Mouse (Mus musculus): ENCODE results near the gene Fer. TPM values are rescaled to one million over a fixed set of nuclear protein-coding genes. Genes with fewer than 3 reads are reported as not detected.
A peak's percentile ranks its signal among the peaks of the same experiment; 100 is the strongest.
"Not testable (repeated sequence)": the region's sequence is repeated elsewhere in the genome, so short reads cannot be mapped to it uniquely, and the experiment has no call there.

The Fer gene
- polyA plus RNA-seq, 1 experiment from 2014 or later, result 33.8 TPM

- H3K27me3 ChIP-seq, result no peaks in the 10 kb centered on the region
- no peak for ATAC-seq (ENCODE audit: low FRiP score, low read depth)
- H3K4me1 ChIP-seq (replicated peaks), result no peaks in the 10 kb centered on the region
- no peak overlapping the region for H3K4me2 ChIP-seq
- H3K9ac ChIP-seq, result no peak overlapping the region
- no peak overlapping the region for H3K4me3 ChIP-seq
- no peaks in the 10 kb centered on the region for H3K36me3 ChIP-seq
- 90% methylated on average over 1 of the region's 1 CpGs for WGBS
- no peaks in the 10 kb centered on the region for H3K9me3 ChIP-seq
- H3K27ac ChIP-seq (replicated peaks), result no peak overlapping the region
Observed at GRCm38 (mm10) chr17:63842226-63842625, 20.6 kb upstream of the Fer start.

- H3K4me2 ChIP-seq, result no peak overlapping the region
- WGBS, result 83% methylated on average over 5 of the region's 5 CpGs
- H3K9ac ChIP-seq, result no peak overlapping the region
- H3K9me3 ChIP-seq, result no peaks in the 10 kb centered on the region
- no peaks in the 10 kb centered on the region for H3K36me3 ChIP-seq
- H3K4me1 ChIP-seq (replicated peaks), result peaks cover 8% of the 10 kb centered on the region
- H3K4me3 ChIP-seq, result no peak overlapping the region
- H3K27me3 ChIP-seq, result no peaks in the 10 kb centered on the region
- H3K27ac ChIP-seq (replicated peaks), result no peak overlapping the region
- no peak for ATAC-seq (ENCODE audit: low FRiP score, low read depth)
Observed at GRCm38 (mm10) chr17:63844936-63845335, 17.9 kb upstream of the Fer start.

GRCm38 (mm10) chr17:63845766-63846165 lies 17.1 kb upstream of the Fer start:
- H3K27ac ChIP-seq (replicated peaks); H3K36me3 ChIP-seq; ATAC-seq (ENCODE audit: low FRiP score, low read depth); H3K9ac ChIP-seq; H3K4me1 ChIP-seq (replicated peaks); H3K4me3 ChIP-seq; H3K9me3 ChIP-seq; H3K27me3 ChIP-seq; H3K4me2 ChIP-seq: not testable (repeated sequence)
- 92% methylated on average over 3 of the region's 3 CpGs for WGBS

GRCm38 (mm10) chr17:63849151-63849550 lies 13.7 kb upstream of the Fer start:
- WGBS, result 7% methylated on average over 6 of the region's 6 CpGs
- Histone ChIP-seq H3K36me3 (no peaks in the 10 kb centered on the region), H3K4me3 (peak overlapping the region; percentile 56), H3K4me2 (peak overlapping the region; percentile 58), H3K27me3 (no peaks in the 10 kb centered on the region), H3K4me1 (replicated peaks) (peaks cover 8% of the 10 kb centered on the region), H3K9ac (peak overlapping the region; percentile 57), H3K9me3 (no peaks in the 10 kb centered on the region), H3K27ac (replicated peaks) (peak overlapping the region; percentile 64)
- no peak; the same call in 1 of the 2 replicates for ATAC-seq (ENCODE audit: low FRiP score, low read depth)

- WGBS, result under 1% methylated on average over 22 of the region's 22 CpGs
- peak overlapping the region; percentile 56 for H3K4me3 ChIP-seq
- H3K27ac ChIP-seq (replicated peaks), result peak overlapping the region; percentile 64
- H3K36me3 ChIP-seq, result no peaks in the 10 kb centered on the region
- ATAC-seq (ENCODE audit: low FRiP score, low read depth), result peak; percentile 99
- H3K9ac ChIP-seq, result peak overlapping the region; percentile 57
- H3K4me2 ChIP-seq, result peak overlapping the region; percentile 58
- H3K4me1 ChIP-seq (replicated peaks), result peaks cover 8% of the 10 kb centered on the region
- H3K9me3 ChIP-seq, result no peaks in the 10 kb centered on the region
- H3K27me3 ChIP-seq, result no peaks in the 10 kb centered on the region
Observed at GRCm38 (mm10) chr17:63849566-63849965, 13.3 kb upstream of the Fer start.

GRCm38 (mm10) chr17:63850016-63850415 lies 12.8 kb upstream of the Fer start:
- peak overlapping the region; percentile 58 for H3K4me2 ChIP-seq
- peak overlapping the region; percentile 56 for H3K4me3 ChIP-seq
- no peak overlapping the region for H3K9ac ChIP-seq
- no peaks in the 10 kb centered on the region for H3K9me3 ChIP-seq
- WGBS, result 88% methylated on average over 9 of the region's 9 CpGs
- 0 out of 2 replicates have a peak, but pooled peaks have one; percentile 10 for ATAC-seq (ENCODE audit: low FRiP score, low read depth)
- H3K36me3 ChIP-seq, result no peaks in the 10 kb centered on the region
- peaks cover 8% of the 10 kb centered on the region for H3K4me1 ChIP-seq (replicated peaks)
- no peaks in the 10 kb centered on the region for H3K27me3 ChIP-seq
- H3K27ac ChIP-seq (replicated peaks), result no peak overlapping the region

GRCm38 (mm10) chr17:63857023-63857544 lies 5.8 kb upstream of the Fer start:
- no peak overlapping the region for H3K4me2 ChIP-seq
- no peaks in the 10 kb centered on the region for H3K36me3 ChIP-seq
- no peaks in the 10 kb centered on the region for H3K9me3 ChIP-seq
- no peaks in the 10 kb centered on the region for H3K27me3 ChIP-seq
- WGBS, result 89% methylated on average over 7 of the region's 7 CpGs
- H3K9ac ChIP-seq, result no peak overlapping the region
- H3K4me1 ChIP-seq (replicated peaks), result no peaks in the 10 kb centered on the region
- H3K27ac ChIP-seq (replicated peaks), result no peak overlapping the region
- H3K4me3 ChIP-seq, result no peak overlapping the region
- ATAC-seq (ENCODE audit: low FRiP score, low read depth), result no peak

- Histone ChIP-seq H3K27ac (replicated peaks) (no peak overlapping the region), H3K27me3 (no peaks in the 10 kb centered on the region), H3K4me2 (no peak overlapping the region), H3K9ac (no peak overlapping the region), H3K9me3 (no peaks in the 10 kb centered on the region), H3K36me3 (no peaks in the 10 kb centered on the region), H3K4me1 (replicated peaks) (peaks cover 16% of the 10 kb centered on the region), H3K4me3 (no peak overlapping the region)
- no peak for ATAC-seq (ENCODE audit: low FRiP score, low read depth)
- 53% methylated on average over 4 of the region's 4 CpGs for WGBS
Observed at GRCm38 (mm10) chr17:63860988-63861387, 1.9 kb upstream of the Fer start.

- 74% methylated on average over 3 of the region's 3 CpGs for WGBS
- peaks cover 16% of the 10 kb centered on the region for H3K4me1 ChIP-seq (replicated peaks)
- no peak overlapping the region for H3K4me3 ChIP-seq
- H3K4me2 ChIP-seq, result peak overlapping the region; percentile 89
- H3K27ac ChIP-seq (replicated peaks), result no peak overlapping the region
- no peak overlapping the region for H3K9ac ChIP-seq
- no peaks in the 10 kb centered on the region for H3K27me3 ChIP-seq
- H3K9me3 ChIP-seq, result no peaks in the 10 kb centered on the region
- H3K36me3 ChIP-seq, result no peaks in the 10 kb centered on the region
- no peak for ATAC-seq (ENCODE audit: low FRiP score, low read depth)
Observed at GRCm38 (mm10) chr17:63862399-63862798, 463 bp upstream of the Fer start.

GRCm38 (mm10) chr17:63863647-63864149 lies 836 bp downstream of the Fer start, which contains the start of gene A930002H24Rik:
Gene A930002H24Rik, minus strand, starts transcription at chr17:63863791.
- peak within 1 kb of the TSS; percentile 97 for H3K27ac ChIP-seq (replicated peaks)
- under 1% methylated on average over 54 of the region's 55 CpGs for WGBS
- H3K4me1 ChIP-seq (replicated peaks), result peaks cover 16% of the 10 kb centered on the region
- no peaks in the 10 kb centered on the region for H3K36me3 ChIP-seq
- H3K4me3 ChIP-seq, result peak within 1 kb of the TSS; percentile 98
- peak within 1 kb of the TSS; percentile 97 for H3K9ac ChIP-seq
- H3K4me2 ChIP-seq, result peak within 1 kb of the TSS; percentile 89
- H3K27me3 ChIP-seq, result no peaks in the 10 kb centered on the region
- ATAC-seq (ENCODE audit: low FRiP score, low read depth), result peak; percentile 100
- no peaks in the 10 kb centered on the region for H3K9me3 ChIP-seq

GRCm38 (mm10) chr17:63864171-63864571 lies 1.3 kb downstream of the Fer start:
- Histone ChIP-seq H3K4me2 (peak overlapping the region; percentile 86), H3K4me3 (peak overlapping the region; percentile 98), H3K4me1 (replicated peaks) (peaks cover 16% of the 10 kb centered on the region), H3K27ac (replicated peaks) (peak overlapping the region; percentile 97), H3K9ac (peak overlapping the region; percentile 97), H3K27me3 (no peaks in the 10 kb centered on the region), H3K36me3 (no peaks in the 10 kb centered on the region), H3K9me3 (no peaks in the 10 kb centered on the region)
- 0% methylated on average over 38 of the region's 48 CpGs for WGBS
- peak; percentile 83 for ATAC-seq (ENCODE audit: low FRiP score, low read depth)

- no peaks in the 10 kb centered on the region for H3K9me3 ChIP-seq
- no peaks in the 10 kb centered on the region for H3K36me3 ChIP-seq
- no peak overlapping the region for H3K9ac ChIP-seq
- no peak overlapping the region for H3K27ac ChIP-seq (replicated peaks)
- H3K4me3 ChIP-seq, result no peak overlapping the region
- H3K4me2 ChIP-seq, result no peak overlapping the region
- H3K4me1 ChIP-seq (replicated peaks), result no peaks in the 10 kb centered on the region
- ATAC-seq (ENCODE audit: low FRiP score, low read depth), result no peak
- 95% methylated on average over 7 of the region's 7 CpGs for WGBS
- no peaks in the 10 kb centered on the region for H3K27me3 ChIP-seq
Observed at GRCm38 (mm10) chr17:63871773-63872172, 8.9 kb downstream of the Fer start.

- Histone ChIP-seq H3K4me1 (replicated peaks) (no peaks in the 10 kb centered on the region), H3K4me2 (no peak overlapping the region), H3K4me3 (no peak overlapping the region), H3K27ac (replicated peaks) (no peak overlapping the region), H3K27me3 (no peaks in the 10 kb centered on the region), H3K36me3 (no peaks in the 10 kb centered on the region), H3K9me3 (no peaks in the 10 kb centered on the region), H3K9ac (no peak overlapping the region)
- ATAC-seq (ENCODE audit: low FRiP score, low read depth), result no peak
- WGBS, result 66% methylated on average over 4 of the region's 4 CpGs
Observed at GRCm38 (mm10) chr17:63878889-63879288, 16.0 kb downstream of the Fer start.

Data from hindbrain, embryonic 15.5 days (tissue).